Mouse (Mus musculus): ENCODE results near the gene Hoxb4. TPM values are rescaled to one million over a fixed set of nuclear protein-coding genes. Genes with fewer than 3 reads are reported as not detected.

The Hoxb4 gene
- polyA plus RNA-seq, 1 experiment = 7.9 TPM

DNA sequence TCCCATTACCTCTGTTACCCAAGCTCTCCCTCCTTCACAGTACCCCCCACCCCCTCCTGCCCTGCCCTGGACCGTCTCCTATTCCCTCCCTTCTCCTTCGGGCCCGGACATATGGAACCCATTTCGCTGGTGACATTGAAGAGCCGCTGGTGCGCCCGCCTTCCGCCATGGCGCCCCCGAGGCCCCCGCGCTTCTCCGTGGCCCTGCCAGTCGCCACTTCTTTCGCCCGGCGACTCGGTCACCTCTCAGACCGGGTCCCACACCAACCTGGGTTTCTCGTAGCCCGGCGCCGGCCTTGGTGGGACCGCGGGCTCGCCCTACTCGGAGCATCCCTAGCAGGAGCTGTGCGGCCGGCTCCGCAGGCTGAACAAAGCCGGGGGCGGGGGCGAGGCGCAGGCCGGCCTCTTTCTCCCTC lies 14.6 kb downstream of the Hoxb4 start:
- H3K27ac ChIP-seq (ENCODE audit: insufficient read depth, low read depth, low read length) = no peak overlapping the region
- TF ChIP-seq CTCF (IDR thresholded peaks at IDR 0.05; ENCODE audit: low read depth, low read length) (no peak), POLR2A (IDR thresholded peaks at IDR 0.05; ENCODE audit: borderline replicate concordance, low read depth, low read length) (no peak)
- no peak overlapping the region for H3K4me3 ChIP-seq (ENCODE audit: insufficient read depth, low read length)
- no peaks in the 10 kb centered on the region for H3K4me1 ChIP-seq (ENCODE audit: control insufficient read depth, insufficient read depth, low read length)

DNA sequence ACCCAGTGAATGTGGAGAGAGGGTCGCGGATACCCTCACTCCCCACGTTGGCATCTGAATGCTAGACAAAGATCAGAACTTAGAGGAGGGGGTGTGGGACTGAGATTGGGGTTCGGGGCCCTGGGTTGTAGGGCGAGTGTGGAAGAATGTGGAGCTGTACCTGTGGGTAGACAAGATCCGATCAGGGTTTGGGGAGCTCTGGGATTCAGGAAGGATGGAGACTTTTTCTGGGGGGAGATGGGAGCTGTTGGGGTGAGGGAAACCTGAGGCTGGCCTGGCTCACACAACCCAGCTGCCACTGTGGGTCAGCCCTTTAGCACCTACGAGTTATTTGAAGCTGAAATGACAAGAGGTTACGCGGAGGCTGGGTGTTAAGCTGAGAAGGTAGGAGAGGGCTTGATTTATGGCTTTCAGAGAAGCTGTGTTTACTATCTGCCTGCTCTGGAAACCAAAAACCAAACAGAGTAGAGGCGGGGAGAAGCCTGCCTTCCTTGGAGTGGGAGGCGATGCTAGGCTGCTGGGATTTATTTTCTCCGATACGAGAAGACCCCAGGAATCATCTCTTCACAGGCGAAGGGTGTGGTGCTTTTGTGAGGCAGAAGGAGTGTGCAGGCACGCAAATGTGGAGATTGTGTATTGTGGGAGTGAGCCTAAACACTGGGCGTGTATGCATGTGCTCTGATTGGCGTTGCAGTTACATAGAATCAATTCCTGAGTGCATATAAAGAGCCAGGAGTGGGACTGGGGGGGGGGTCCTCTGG lies 15.4 kb downstream of the Hoxb4 start:
- no peak overlapping the region for H3K27ac ChIP-seq (ENCODE audit: insufficient read depth, low read depth, low read length)
- TF ChIP-seq CTCF (IDR thresholded peaks at IDR 0.05; ENCODE audit: low read depth, low read length) (no peak), POLR2A (IDR thresholded peaks at IDR 0.05; ENCODE audit: borderline replicate concordance, low read depth, low read length) (no peak)

DNA sequence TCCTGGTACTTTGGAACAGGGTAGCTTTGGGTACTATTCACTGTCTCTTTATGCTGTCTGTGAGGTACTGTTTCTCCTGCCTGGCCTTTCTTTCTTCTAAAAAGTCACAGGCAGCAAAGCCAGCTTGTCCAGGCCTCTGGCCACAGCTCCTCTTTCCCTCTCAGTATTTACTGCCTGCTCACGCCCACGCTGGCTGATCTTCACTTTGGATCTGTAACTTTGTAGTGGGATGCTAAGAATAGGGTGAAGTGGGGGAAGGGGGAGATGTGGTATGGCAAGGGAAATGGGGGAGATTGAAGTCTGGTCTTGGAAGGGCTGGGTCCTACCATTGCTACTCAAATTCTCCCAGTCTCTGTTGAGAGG lies 15.9 kb downstream of the Hoxb4 start:
- no peak overlapping the region for H3K4me3 ChIP-seq (ENCODE audit: insufficient read depth, low read length)
- H3K4me1 ChIP-seq (ENCODE audit: control insufficient read depth, insufficient read depth, low read length) = no peaks in the 10 kb centered on the region
- no peak overlapping the region for H3K27ac ChIP-seq (ENCODE audit: insufficient read depth, low read depth, low read length)
- TF ChIP-seq POLR2A (IDR thresholded peaks at IDR 0.05; ENCODE audit: borderline replicate concordance, low read depth, low read length) (no peak), CTCF (IDR thresholded peaks at IDR 0.05; ENCODE audit: low read depth, low read length) (no peak)

More for the DNA sequence above, 15.4 kb downstream of the Hoxb4 start:
- no peaks in the 10 kb centered on the region for H3K4me1 ChIP-seq (ENCODE audit: control insufficient read depth, insufficient read depth, low read length)
- H3K4me3 ChIP-seq (ENCODE audit: insufficient read depth, low read length) = no peak overlapping the region

- Histone ChIP-seq H3K4me3 (ENCODE audit: insufficient read depth, low read length) (no peak overlapping the region), H3K27ac (ENCODE audit: insufficient read depth, low read depth, low read length) (no peak overlapping the region), H3K4me1 (ENCODE audit: control insufficient read depth, insufficient read depth, low read length) (no peaks in the 10 kb centered on the region)
- TF ChIP-seq POLR2A (IDR thresholded peaks at IDR 0.05; ENCODE audit: borderline replicate concordance, low read depth, low read length) (no peak), CTCF (IDR thresholded peaks at IDR 0.05; ENCODE audit: low read depth, low read length) (no peak)
Measured at GRCm38 (mm10) chr11:96334998-96335397, 16.9 kb downstream of the Hoxb4 start.

- TF ChIP-seq CTCF (IDR thresholded peaks at IDR 0.05; ENCODE audit: low read depth, low read length) = no peak
- TF ChIP-seq POLR2A (IDR thresholded peaks at IDR 0.05; ENCODE audit: borderline replicate concordance, low read depth, low read length) = no peak
- Histone ChIP-seq H3K4me1 (ENCODE audit: control insufficient read depth, insufficient read depth, low read length) (no peaks in the 10 kb centered on the region), H3K27ac (ENCODE audit: insufficient read depth, low read depth, low read length) (no peak overlapping the region), H3K4me3 (ENCODE audit: insufficient read depth, low read length) (no peak overlapping the region)
Measured at GRCm38 (mm10) chr11:96336597-96336996, 18.5 kb downstream of the Hoxb4 start.

DNA sequence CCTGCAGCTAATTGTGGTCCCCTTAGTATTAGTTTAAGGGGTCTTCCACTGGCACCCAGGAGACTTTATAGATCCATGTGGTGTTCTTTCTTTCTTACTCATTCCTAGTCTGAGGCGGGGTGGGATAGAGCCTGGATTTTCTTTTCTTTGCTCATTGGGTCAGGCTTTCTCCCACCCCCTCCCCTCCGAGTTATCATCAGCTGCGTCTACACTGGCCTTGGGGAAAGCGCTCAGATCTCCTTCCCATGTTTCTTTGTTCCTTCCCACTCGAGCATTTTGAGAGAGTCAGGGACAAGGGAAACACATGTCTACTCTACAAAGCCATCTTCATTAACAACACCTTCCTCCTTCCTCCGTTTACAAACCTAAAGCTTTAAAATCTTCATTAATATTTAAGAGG lies 19.0 kb downstream of the Hoxb4 start:
- Histone ChIP-seq H3K27ac (ENCODE audit: insufficient read depth, low read depth, low read length) (no peak overlapping the region), H3K4me1 (ENCODE audit: control insufficient read depth, insufficient read depth, low read length) (no peaks in the 10 kb centered on the region)

GRCm38 (mm10) chr11:96338957-96339855 lies 21.1 kb downstream of the Hoxb4 start:
- Histone ChIP-seq H3K4me1 (ENCODE audit: control insufficient read depth, insufficient read depth, low read length) (no peaks in the 10 kb centered on the region), H3K27ac (ENCODE audit: insufficient read depth, low read depth, low read length) (no peak overlapping the region)
- TF ChIP-seq POLR2A (IDR thresholded peaks at IDR 0.05; ENCODE audit: borderline replicate concordance, low read depth, low read length) (no peak), CTCF (IDR thresholded peaks at IDR 0.05; ENCODE audit: low read depth, low read length) (no peak)

More for the DNA sequence above, 19.0 kb downstream of the Hoxb4 start:
- no peak overlapping the region for H3K4me3 ChIP-seq (ENCODE audit: insufficient read depth, low read length)
- no peak for TF ChIP-seq POLR2A (IDR thresholded peaks at IDR 0.05; ENCODE audit: borderline replicate concordance, low read depth, low read length)
- no peak for TF ChIP-seq CTCF (IDR thresholded peaks at IDR 0.05; ENCODE audit: low read depth, low read length)

DNA sequence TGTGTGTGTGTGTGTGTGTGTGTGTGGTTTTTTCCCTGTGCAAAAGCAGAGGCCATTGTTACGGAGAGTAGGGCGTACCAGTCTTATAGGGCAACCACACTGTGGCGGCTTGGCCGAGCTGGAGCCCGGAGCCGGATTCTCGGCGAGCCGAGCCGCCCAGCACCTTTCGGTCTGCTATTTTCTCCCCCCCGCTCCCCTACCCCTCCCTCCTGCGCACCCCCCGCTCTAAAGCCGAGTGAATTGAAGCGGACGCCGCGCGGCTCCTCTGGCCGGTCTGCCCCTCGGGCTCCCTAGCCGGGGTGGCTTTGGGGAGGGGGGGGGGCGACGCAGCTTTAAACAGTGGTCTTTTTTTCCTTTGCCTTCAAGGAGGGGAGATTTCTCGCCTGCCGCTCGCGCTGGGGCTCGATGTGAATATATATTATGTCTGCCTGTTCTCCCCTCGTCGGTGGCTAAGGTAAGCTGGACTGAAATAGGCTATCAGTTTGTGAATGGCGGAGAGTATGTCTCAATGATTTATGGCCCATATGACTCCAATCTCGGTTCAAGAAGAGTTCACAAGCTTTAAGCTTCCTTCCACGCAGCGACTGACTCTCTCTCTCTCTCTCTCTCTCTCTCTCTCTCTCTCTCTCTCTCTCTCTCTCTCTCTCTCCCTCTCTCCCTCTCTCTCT lies 22.8 kb downstream of the Hoxb4 start:
- no peak overlapping the region for H3K4me3 ChIP-seq (ENCODE audit: insufficient read depth, low read length)
- no peak for TF ChIP-seq CTCF (IDR thresholded peaks at IDR 0.05; ENCODE audit: low read depth, low read length)
- TF ChIP-seq POLR2A (IDR thresholded peaks at IDR 0.05; ENCODE audit: borderline replicate concordance, low read depth, low read length) = no peak

More at GRCm38 (mm10) chr11:96338957-96339855, 21.1 kb downstream of the Hoxb4 start:
- no peak overlapping the region for H3K4me3 ChIP-seq (ENCODE audit: insufficient read depth, low read length)

DNA sequence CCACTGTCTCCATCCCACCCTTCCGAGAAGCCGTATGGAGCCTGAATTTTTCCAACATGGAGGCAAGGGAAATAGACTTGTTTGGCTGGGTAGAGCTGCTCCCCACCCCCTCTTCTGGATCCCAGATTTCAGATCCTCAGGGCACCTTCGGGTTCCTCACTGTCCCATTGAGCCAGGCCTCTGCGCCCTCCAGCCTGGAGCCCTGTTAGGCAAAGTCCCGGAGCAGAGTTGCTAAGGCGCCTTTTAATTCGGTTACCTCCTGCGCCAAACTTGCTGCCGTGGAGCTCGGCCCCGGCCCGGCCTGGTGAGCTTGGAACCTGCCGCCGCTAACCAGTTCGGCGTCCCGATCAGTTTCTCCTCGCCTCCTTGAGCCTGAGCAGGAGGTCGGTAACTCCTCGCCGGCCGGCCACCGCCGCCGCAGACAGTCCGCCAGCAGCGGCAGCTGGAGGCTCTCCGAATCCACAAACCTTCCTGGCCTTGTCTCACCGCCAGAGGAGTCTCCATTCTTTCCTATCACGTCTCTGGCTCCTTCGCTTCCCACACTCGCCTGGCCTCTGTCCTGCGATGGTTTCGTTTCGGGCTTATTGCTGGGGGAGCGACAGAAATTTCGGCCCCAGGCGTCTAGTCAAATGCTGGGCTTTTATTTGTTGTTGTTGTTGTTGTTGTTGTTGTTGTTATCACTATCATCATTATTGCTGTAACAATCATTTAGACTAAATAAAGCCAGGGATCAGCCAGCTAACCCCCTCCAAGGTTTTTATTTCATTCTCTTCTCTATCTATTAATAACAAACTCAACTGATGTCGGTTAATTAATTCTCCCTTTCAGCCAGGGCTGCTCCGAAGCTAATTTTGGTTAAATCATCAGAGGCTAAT lies 23.9 kb downstream of the Hoxb4 start:
- Histone ChIP-seq H3K4me3 (ENCODE audit: insufficient read depth, low read length) (no peak overlapping the region), H3K27ac (ENCODE audit: insufficient read depth, low read depth, low read length) (no peak overlapping the region), H3K4me1 (ENCODE audit: control insufficient read depth, insufficient read depth, low read length) (no peaks in the 10 kb centered on the region)
- TF ChIP-seq CTCF (IDR thresholded peaks at IDR 0.05; ENCODE audit: low read depth, low read length) (no peak), POLR2A (IDR thresholded peaks at IDR 0.05; ENCODE audit: borderline replicate concordance, low read depth, low read length) (no peak)

More for the DNA sequence above, 22.8 kb downstream of the Hoxb4 start:
- Histone ChIP-seq H3K27ac (ENCODE audit: insufficient read depth, low read depth, low read length) (no peak overlapping the region), H3K4me1 (ENCODE audit: control insufficient read depth, insufficient read depth, low read length) (no peaks in the 10 kb centered on the region)

All from bone marrow macrophage, adult 2 months (primary cell).